Mouse (Mus musculus): ENCODE results near the gene Adtrp. TPM values are rescaled to one million over a fixed set of nuclear protein-coding genes. Genes with fewer than 3 reads are reported as not detected.

The Adtrp gene
- total and polyA plus RNA-seq, 2 experiments from 2014 or later = 0.12 TPM; not detected in 1

DNA sequence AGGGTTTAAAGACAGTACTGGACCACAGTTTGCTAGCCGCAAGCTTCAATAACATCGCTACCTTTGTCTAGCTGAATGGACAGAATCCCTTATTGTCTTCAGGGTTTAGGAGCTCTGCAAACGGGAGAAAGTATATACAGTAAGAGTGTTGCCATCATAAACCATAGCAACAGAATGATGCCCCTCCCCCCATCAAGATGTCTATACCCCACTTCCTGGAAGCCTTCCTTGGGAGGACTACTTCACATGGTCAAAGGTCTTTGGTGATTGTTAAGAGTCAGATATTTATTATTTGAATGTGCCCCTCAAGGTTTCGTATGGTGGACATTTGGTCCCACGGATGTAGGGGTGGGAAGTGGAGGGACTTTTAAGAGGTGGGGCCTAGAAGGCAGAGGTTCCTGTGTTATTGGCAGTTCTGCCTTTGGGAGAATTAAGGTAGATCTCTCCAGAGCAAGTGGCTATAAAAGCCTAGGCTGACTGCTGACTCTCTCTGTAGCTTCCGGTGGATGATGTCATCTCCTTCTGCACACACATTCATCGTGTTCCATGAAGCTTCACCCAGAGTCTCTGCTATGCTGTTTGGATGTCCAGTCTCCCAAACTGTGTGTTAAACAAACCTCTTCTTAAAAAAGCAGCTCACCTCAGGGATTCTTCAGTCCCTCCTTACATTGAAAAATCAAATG lies 42.2 kb downstream of the Adtrp start:
- H3K4me3 ChIP-seq (ENCODE audit: low read depth, low read length) = no peak overlapping the region
- no peak overlapping the region for H3K9ac ChIP-seq (replicated peaks; ENCODE audit: low read depth, low read length)
- TF ChIP-seq CTCF (IDR thresholded peaks at IDR 0.05; ENCODE audit: low read depth) = no peak
- no peak for TF ChIP-seq EP300 (IDR thresholded peaks at IDR 0.05; ENCODE audit: low read depth)
- H3K4me2 ChIP-seq (ENCODE audit: low read depth, low read length) = no peak overlapping the region
- no peak overlapping the region for H3K27ac ChIP-seq (ENCODE audit: low read depth)
- H3K27me3 ChIP-seq (ENCODE audit: control insufficient read depth, insufficient read depth, low read length) = no peaks in the 10 kb centered on the region
- no peak for DNase-seq (ENCODE audit: low spot score)
- no peaks in the 10 kb centered on the region for H3K9me3 ChIP-seq (replicated peaks; ENCODE audit: control insufficient read depth, low read length)
- H3K4me1 ChIP-seq (ENCODE audit: control insufficient read depth, insufficient read depth) = peaks cover 14% of the 10 kb centered on the region
- ATAC-seq (ENCODE audit: insufficient read depth, low read depth) = no peak
- WGBS = 74% methylated on average over 7 of the region's 7 CpGs
- H3K36me3 ChIP-seq (replicated peaks; ENCODE audit: control insufficient read depth, insufficient read depth, low read length) = no peaks in the 10 kb centered on the region

DNA sequence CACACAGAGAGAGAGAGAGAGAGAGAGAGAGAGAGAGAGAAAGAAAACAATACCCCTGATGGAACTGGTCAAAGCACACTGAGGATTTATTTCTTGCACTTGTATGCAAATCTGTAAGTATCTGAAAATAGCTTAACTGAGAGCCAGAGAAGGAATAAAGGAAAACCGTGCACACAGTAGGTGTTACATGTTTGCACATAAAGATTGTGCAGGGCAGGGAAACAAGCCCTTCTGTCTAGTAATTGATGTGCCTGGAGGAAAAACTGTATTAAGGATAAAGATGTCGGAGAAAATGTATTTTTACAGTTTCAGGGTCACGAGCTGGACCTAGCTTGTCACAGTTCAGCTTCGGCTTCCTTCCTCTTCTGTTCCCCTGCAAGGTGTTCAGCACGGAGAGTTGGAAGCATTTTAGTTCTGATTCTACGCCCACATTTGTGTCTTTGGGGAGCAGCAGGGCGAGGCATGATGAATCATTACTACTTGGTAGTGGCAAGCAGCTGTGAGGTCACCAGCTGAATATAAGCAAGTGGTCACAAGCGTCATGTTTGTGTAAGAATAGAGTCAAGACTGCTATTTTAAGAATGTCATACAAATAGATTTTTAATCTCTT lies 43.7 kb downstream of the Adtrp start:
- Histone ChIP-seq H3K9me3 (replicated peaks; ENCODE audit: control insufficient read depth, low read length) (no peaks in the 10 kb centered on the region), H3K27ac (ENCODE audit: low read depth) (0 out of 2 replicates have a peak overlapping the region, but pooled peaks have one; percentile 11), H3K9ac (replicated peaks; ENCODE audit: low read depth, low read length) (no peak overlapping the region), H3K4me1 (ENCODE audit: control insufficient read depth, insufficient read depth) (peaks cover 14% of the 10 kb centered on the region), H3K36me3 (replicated peaks; ENCODE audit: control insufficient read depth, insufficient read depth, low read length) (no peaks in the 10 kb centered on the region), H3K27me3 (ENCODE audit: control insufficient read depth, insufficient read depth, low read length) (no peaks in the 10 kb centered on the region), H3K4me3 (ENCODE audit: low read depth, low read length) (no peak overlapping the region), H3K4me2 (ENCODE audit: low read depth, low read length) (no peak overlapping the region)
- 50% methylated on average over 8 of the region's 8 CpGs for WGBS
- DNase-seq (ENCODE audit: low spot score) (peak; percentile 24), ATAC-seq (ENCODE audit: insufficient read depth, low read depth) (no peak)
- TF ChIP-seq EP300 (IDR thresholded peaks at IDR 0.05; ENCODE audit: low read depth) (no peak), CTCF (IDR thresholded peaks at IDR 0.05; ENCODE audit: low read depth) (no peak)

DNA sequence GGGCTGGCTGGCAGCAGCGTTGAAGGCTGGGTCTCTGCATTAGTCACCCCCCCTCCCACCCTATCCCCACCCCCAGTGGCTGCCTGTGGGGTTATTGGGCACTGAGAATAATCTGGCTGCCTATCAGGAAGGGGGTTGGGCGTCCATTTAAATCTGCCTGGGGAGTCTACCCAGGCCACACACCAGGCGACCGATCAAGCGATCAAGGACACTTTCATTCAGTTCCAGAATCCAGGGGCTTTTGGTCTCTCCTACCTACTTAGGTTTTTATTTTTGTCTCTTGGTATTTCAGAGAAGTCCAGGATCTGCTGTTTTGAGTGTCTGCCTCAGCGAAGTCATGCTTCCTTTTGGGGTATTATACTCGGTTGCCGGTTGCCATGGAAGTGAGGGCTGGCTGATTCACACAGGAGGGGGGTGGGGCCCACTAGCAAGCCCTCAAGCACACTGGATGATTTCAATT lies 46.3 kb downstream of the Adtrp start:
- DNase-seq (ENCODE audit: low spot score) (no peak), ATAC-seq (ENCODE audit: insufficient read depth, low read depth) (no peak)
- no peaks in the 10 kb centered on the region for H3K36me3 ChIP-seq (replicated peaks; ENCODE audit: control insufficient read depth, insufficient read depth, low read length)
- H3K4me1 ChIP-seq (ENCODE audit: control insufficient read depth, insufficient read depth) = peaks cover 4% of the 10 kb centered on the region
- H3K4me3 ChIP-seq (ENCODE audit: low read depth, low read length) = no peak overlapping the region
- H3K9ac ChIP-seq (replicated peaks; ENCODE audit: low read depth, low read length) = no peak overlapping the region
- no peak overlapping the region for H3K4me2 ChIP-seq (ENCODE audit: low read depth, low read length)
- no peaks in the 10 kb centered on the region for H3K27me3 ChIP-seq (ENCODE audit: control insufficient read depth, insufficient read depth, low read length)
- H3K27ac ChIP-seq (ENCODE audit: low read depth) = no peak overlapping the region
- WGBS = 23% methylated on average over 8 of the region's 8 CpGs
- no peaks in the 10 kb centered on the region for H3K9me3 ChIP-seq (replicated peaks; ENCODE audit: control insufficient read depth, low read length)
- TF ChIP-seq CTCF (IDR thresholded peaks at IDR 0.05; ENCODE audit: low read depth) (no peak), EP300 (IDR thresholded peaks at IDR 0.05; ENCODE audit: low read depth) (no peak)

DNA sequence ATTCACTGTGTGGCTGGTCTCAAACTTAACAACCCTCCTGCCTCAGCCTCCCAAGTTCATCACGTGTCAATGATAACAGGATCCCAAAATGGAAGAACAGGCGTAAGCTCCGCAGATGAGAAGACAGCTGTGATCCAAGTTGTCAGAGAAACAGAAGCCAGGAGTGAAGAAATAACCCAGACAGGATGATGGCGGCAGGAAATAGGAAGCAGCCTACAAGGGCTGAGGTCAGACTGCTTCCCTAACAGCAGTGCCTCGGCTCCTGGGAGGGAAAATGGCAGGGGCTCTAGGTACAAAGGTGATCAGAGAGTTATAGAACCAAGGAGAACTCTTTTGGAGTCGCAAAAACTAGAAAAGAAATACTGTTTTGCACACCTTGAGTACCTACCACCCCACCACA lies 54.6 kb downstream of the Adtrp start:
- Histone ChIP-seq H3K4me2 (ENCODE audit: low read depth, low read length) (no peak overlapping the region), H3K9me3 (replicated peaks; ENCODE audit: control insufficient read depth, low read length) (no peaks in the 10 kb centered on the region), H3K27ac (ENCODE audit: low read depth) (no peak overlapping the region), H3K36me3 (replicated peaks; ENCODE audit: control insufficient read depth, insufficient read depth, low read length) (no peaks in the 10 kb centered on the region), H3K4me3 (ENCODE audit: low read depth, low read length) (no peak overlapping the region), H3K27me3 (ENCODE audit: control insufficient read depth, insufficient read depth, low read length) (no peaks in the 10 kb centered on the region), H3K9ac (replicated peaks; ENCODE audit: low read depth, low read length) (no peak overlapping the region), H3K4me1 (ENCODE audit: control insufficient read depth, insufficient read depth) (no peaks in the 10 kb centered on the region)
- no peak for TF ChIP-seq EP300 (IDR thresholded peaks at IDR 0.05; ENCODE audit: low read depth)
- no peak for TF ChIP-seq CTCF (IDR thresholded peaks at IDR 0.05; ENCODE audit: low read depth)
- 72% methylated on average over 6 of the region's 6 CpGs for WGBS
- no peak for ATAC-seq (ENCODE audit: insufficient read depth, low read depth)
- DNase-seq (ENCODE audit: low spot score) = no peak

DNA sequence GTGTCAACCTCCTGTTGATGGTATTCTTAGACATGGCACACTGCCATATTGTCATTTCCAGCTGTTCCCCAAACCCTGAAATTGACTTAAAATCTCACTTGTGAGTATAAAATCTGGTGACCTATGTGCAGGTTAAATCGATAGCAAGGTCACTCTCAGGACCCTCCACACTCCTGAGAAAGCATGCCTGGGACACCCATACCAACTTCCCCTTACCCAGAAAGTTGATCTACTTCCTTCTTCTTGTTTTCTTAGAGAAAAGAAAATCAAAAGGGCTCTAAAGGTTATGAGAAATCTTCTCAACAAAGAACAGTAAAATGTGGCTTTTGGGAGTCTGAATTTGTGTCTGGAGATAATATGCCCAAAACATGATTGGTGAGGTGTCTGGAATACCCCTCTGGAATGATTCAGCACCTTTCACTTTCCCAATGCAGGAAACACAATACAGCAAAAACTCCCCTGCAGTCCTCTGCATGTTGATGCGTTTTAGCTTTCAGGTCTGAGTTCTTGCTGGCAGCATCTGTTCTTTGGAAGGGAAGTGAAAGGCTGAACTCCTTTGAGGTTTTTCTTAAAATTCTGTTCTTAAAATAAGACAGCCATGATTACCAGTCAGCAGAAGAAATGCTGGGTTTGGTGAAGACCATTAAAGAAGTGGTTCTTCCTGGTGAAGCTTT lies 59.5 kb downstream of the Adtrp start:
- 65% methylated on average over 2 of the region's 2 CpGs for WGBS
- Histone ChIP-seq H3K27me3 (ENCODE audit: control insufficient read depth, insufficient read depth, low read length) (no peaks in the 10 kb centered on the region), H3K36me3 (replicated peaks; ENCODE audit: control insufficient read depth, insufficient read depth, low read length) (no peaks in the 10 kb centered on the region), H3K4me1 (ENCODE audit: control insufficient read depth, insufficient read depth) (no peaks in the 10 kb centered on the region), H3K4me2 (ENCODE audit: low read depth, low read length) (no peak overlapping the region), H3K27ac (ENCODE audit: low read depth) (no peak overlapping the region), H3K4me3 (ENCODE audit: low read depth, low read length) (no peak overlapping the region), H3K9me3 (replicated peaks; ENCODE audit: control insufficient read depth, low read length) (no peaks in the 10 kb centered on the region), H3K9ac (replicated peaks; ENCODE audit: low read depth, low read length) (no peak overlapping the region)
- DNase-seq (ENCODE audit: low spot score) (no peak), ATAC-seq (ENCODE audit: insufficient read depth, low read depth) (no peak)
- no peak for TF ChIP-seq CTCF (IDR thresholded peaks at IDR 0.05; ENCODE audit: low read depth)
- no peak for TF ChIP-seq EP300 (IDR thresholded peaks at IDR 0.05; ENCODE audit: low read depth)
